Mouse (Mus musculus): ENCODE measurements around the gene Mecp2.

Gene Mecp2

DNA sequence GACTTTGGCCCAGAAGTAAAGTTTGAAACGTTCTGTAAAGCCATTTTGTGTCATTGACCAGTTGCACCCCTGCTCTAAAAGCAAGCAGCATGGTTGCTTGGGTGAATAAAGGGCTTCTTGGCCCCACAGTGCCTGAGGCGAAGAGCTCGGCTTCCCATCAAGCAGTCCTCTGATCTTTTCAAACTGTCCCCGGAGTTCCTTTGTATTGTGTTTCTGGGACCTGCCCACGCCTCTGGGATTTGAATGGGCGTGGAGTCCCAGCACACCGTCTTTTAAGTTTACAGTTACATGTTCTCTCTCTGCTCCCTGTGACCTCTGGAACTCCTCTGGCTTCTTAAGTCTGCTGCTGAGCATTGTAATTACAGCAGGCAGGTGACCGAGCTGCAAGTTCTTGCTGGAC lies 127.1 kb downstream of the Mecp2 start:
- no peak for DNase-seq

DNA sequence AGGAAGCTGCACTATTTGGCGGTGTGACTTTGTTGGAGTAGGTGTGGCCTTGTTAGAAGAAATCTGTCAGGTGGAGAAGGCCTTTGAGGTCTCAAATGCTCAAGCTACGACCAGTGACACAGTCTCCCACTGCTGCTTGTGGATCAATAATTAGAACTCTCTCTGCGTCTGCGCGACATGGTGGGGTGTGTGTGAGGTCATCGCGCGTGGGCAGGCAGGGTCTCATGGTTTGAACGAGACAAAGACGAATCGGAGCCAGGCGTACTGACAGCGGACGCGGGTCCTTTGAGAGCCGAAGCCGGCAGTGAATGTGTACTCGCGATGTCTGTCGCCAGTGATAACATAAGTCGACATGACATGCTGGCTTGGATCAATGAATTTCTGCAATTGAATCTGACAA lies 128.8 kb downstream of the Mecp2 start:
- no peak for DNase-seq

DNA sequence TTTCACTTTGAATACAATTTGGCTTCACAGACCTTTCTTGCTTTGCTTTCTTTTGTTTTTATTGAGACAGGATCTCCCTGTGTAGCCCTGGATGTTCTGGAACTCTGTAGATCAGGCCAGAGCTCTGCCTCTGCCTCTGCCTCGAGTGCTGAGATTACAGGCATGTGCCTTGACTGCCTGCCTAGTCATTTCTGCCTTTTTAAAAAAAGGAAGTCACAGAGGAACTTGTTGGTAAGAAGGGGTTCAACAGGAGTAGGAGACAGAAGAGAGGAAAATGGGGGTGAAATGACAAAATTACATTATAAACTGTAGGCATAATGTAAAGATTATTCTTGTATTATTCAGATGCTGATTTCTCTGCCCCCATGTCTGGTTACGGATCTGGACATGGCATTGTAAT lies 131.5 kb downstream of the Mecp2 start:
- no peak for DNase-seq

DNA sequence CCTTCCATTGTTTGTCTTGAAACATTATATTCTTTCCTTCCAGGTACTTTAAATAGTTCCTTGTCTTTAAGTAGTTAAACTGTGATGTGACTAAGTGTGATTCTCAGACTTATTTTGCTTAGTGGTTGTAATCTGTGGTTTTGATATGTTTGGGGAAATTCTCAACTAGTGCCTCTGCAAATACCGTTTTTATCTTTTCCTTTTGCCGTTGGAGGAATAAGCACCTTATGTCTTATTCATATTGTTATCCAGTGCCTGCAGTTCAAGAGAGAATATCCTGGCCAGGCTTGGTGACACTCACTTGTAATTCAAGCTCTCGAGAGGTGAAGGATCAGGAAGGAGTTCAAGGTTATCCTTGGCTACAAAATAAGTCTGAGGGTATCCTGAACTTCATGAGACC lies 134.1 kb downstream of the Mecp2 start:
- DNase-seq = no peak

DNA sequence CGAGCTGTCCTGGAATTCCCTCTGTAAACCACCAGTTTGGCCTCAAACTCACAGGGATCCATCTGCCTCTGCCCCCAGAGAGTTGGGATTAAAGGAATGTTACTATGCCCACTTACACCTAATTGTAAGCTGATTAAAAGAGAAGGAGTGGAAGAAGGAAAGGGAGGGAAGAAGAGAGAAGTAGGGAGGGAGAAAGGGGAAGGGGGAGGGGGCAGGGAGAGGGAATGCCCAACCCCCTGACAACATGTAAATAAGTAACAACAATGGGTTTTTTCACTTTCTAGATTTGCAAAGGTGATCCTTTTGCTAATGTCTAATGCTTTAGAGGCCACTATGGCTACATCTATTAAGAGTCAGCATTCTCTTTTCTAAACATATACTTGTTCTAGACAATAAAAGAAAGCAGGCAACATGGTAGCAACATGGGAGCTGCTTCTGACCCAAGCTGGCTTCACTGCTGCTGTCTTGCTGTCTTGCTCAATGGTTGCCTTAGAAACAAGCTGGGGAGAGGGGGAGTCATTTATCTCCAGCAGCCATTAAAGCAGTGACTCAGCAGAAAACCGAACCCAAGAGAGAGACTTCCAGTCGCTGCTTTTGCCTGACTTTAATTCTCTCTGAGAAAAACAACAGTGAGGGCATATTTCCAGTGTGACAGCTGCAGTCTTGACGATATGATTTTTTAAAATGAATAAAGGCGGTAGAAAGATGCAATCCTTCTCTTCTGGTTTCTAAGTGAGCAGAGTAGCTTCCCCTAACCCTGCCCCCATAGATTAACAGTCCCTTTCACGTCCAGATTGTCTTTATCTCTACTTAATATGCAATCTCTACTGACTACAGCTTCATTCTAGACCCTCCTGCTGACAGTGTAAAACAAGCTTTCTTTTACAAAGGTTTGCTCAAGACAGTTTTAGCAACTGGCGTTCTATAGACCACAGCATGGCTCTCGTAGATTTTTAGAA lies 136.0 kb downstream of the Mecp2 start:
- DNase-seq = no peak

DNA sequence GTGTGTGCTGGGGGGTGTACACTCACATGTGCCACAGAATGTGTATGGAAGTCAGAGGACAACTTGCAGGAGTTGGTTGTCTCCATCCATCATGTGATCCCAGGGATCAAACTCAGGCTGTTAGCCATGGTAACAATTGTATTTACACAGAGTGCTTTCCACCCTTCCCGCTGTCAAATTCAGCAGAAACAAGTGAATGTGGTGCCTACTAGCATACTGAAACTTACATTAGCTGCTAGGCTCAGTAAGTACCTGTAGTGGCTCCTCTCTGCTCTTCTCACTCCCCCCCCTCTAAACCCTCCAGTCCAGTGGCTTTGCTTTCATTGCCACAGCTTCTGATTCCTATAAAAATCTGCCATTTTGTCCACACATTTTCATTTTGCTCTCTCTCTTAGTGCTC lies 157.4 kb downstream of the Mecp2 start:
- DNase-seq = no peak

Measured in cerebellum, adult 9-11 months (tissue).